Mouse (Mus musculus) lung, postnatal 10 days (tissue): ENCODE results near the gene Stxbp1.

Experiments used
- DNase-seq: peaks from one replicate; pipeline ENCODE4 v3.0.0; 2021

The Stxbp1 gene

GRCm38 (mm10) chr2:32838147-32838884, 8.7 kb downstream of the Stxbp1 start:
- no peak for DNase-seq

GRCm38 (mm10) chr2:32835588-32835987, 11.5 kb downstream of the Stxbp1 start:
- no peak for DNase-seq

- peak; percentile 87 for DNase-seq
These were observed 12.5 kb downstream of the Stxbp1 start for GRCm38 (mm10) chr2:32834496-32834895.

GRCm38 (mm10) chr2:32828979-32829676, 17.9 kb downstream of the Stxbp1 start:
- DNase-seq: no peak

- no peak for DNase-seq
These were observed 21.2 kb downstream of the Stxbp1 start for GRCm38 (mm10) chr2:32825796-32826195.

- no peak for DNase-seq
These were observed 22.3 kb downstream of the Stxbp1 start for GRCm38 (mm10) chr2:32824778-32825177.

GRCm38 (mm10) chr2:32824181-32824580, 22.9 kb downstream of the Stxbp1 start:
- DNase-seq: peak; percentile 14

- no peak for DNase-seq
These were observed 23.4 kb downstream of the Stxbp1 start for GRCm38 (mm10) chr2:32823579-32824154.

GRCm38 (mm10) chr2:32823153-32823552, 23.9 kb downstream of the Stxbp1 start:
- DNase-seq: no peak

GRCm38 (mm10) chr2:32822643-32823042, 24.4 kb downstream of the Stxbp1 start:
- DNase-seq: no peak

- DNase-seq: peak; percentile 55
These were observed 25.8 kb downstream of the Stxbp1 start for GRCm38 (mm10) chr2:32821041-32821802.

GRCm38 (mm10) chr2:32818208-32818607, 28.8 kb downstream of the Stxbp1 start:
- no peak for DNase-seq

GRCm38 (mm10) chr2:32817589-32817988, 29.5 kb downstream of the Stxbp1 start:
- no peak for DNase-seq

GRCm38 (mm10) chr2:32816946-32817581, 30.0 kb downstream of the Stxbp1 start:
- DNase-seq: peak; percentile 56

GRCm38 (mm10) chr2:32816497-32816896, 30.5 kb downstream of the Stxbp1 start:
- DNase-seq: no peak

GRCm38 (mm10) chr2:32811959-32812358, 35.1 kb downstream of the Stxbp1 start:
- no peak for DNase-seq

- DNase-seq: no peak
These were observed 38.1 kb downstream of the Stxbp1 start for GRCm38 (mm10) chr2:32808816-32809566.

- no peak for DNase-seq
These were observed 48.6 kb downstream of the Stxbp1 start for GRCm38 (mm10) chr2:32798251-32798962.

GRCm38 (mm10) chr2:32795748-32796418, 51.2 kb downstream of the Stxbp1 start:
- DNase-seq: no peak

- peak; percentile 76 for DNase-seq
These were observed 55.7 kb downstream of the Stxbp1 start for GRCm38 (mm10) chr2:32791297-32791696.

- no peak for DNase-seq
These were observed 58.5 kb downstream of the Stxbp1 start for GRCm38 (mm10) chr2:32788581-32788980.
